9 mouse cellular contexts compared by ENCODE assay signal in the genomic region with DNA sequence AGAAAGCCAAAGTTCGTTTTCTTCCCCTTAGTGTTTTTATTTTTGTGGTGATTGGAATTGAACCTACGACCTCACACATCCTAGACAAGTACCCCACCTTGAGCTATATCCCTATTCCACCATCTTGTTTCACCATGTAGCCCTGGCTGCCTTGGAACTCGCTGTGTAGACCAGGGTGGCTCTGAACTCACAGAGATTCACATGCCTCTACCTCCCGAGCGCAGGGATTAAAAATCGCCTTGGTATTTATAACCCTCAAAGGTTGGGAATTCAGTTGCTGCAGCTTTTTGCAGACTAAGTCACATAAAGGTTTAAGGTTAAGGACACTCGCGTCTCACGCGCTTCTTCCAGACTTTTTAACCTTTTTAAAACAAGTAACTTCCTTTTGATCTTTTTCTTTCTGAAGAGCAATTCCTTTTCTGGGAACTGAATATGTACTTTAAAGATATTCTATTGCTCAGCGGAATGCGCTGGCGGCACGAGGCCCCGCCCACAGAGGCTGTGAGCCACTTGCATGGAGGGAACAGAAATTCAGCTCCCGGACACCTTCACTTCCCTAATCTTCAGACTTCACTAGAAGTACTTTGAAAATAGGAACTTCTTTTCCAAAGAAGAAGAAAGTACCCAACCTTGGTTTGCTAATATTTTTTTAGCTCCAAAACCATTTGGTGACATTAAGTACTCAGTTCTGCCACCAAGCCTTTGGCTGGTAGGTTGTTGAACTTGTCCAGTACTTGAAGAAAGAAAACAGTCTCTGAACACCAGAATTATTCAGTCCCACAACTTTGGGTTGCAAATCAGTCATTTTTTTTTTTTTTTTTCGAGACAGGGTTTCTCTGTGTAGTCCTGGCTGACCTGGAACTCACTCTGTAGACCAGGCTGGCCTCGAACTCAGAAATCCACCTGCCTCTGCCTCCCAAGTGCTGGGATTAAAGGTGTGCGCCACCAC. TPM values are rescaled to one million over a fixed set of nuclear protein-coding genes. Genes with fewer than 3 reads are reported as not detected.
A peak's percentile ranks its signal among the peaks of the same experiment; 100 is the strongest.
DNase-seq lines count a peak whose midpoint lies in the region; ATAC-seq and TF ChIP-seq lines count a peak whose summit lies in the region.
"Had no signal": no experiment of that assay in that cellular context is flagged by ENCODE, and none has a peak within 500 bp of the region (broad histone marks: within the 10 kb centered on the region; RNA-seq: fewer than 3 reads in every experiment).

No protein-coding gene starts in this region.

- ATAC-seq in forebrain, embryonic 12.5 days (ENCODE audit: low FRiP score): peak; percentile 45
- 0 out of 2 replicates have a peak, but pooled peaks have one; percentile 14 for ATAC-seq in hindbrain, embryonic 12.5 days (ENCODE audit: low FRiP score)
- ATAC-seq in midbrain, embryonic 16.5 days: peak; percentile 40; the same call in 1 of the 2 replicates
- ATAC-seq in stomach, postnatal 0 days (ENCODE audit: low FRiP score, low TSS enrichment): peak; percentile 45

- H3K4me3 ChIP-seq in brown adipose tissue, adult 24 weeks (ENCODE audit: insufficient read depth, low read depth, low read length): peak overlapping the region; percentile 52
- H3K4me3 ChIP-seq in forebrain, embryonic 12.5 days (replicated peaks): peak overlapping the region; percentile 86
- peak overlapping the region; percentile 86 for H3K4me3 ChIP-seq in hindbrain, embryonic 12.5 days
- peak overlapping the region; percentile 88 for H3K4me3 ChIP-seq in midbrain, embryonic 16.5 days (ENCODE audit: low read depth, low read length)
- peak overlapping the region; percentile 88 for H3K4me3 ChIP-seq in stomach, postnatal 0 days (ENCODE audit: low read depth, low read length)

- H3K36me3 ChIP-seq in forebrain, embryonic 12.5 days (replicated peaks): no peaks in the 10 kb centered on the region
- no peaks in the 10 kb centered on the region for H3K36me3 ChIP-seq in hindbrain, embryonic 12.5 days
- H3K36me3 ChIP-seq in midbrain, embryonic 16.5 days (ENCODE audit: control insufficient read depth, insufficient read depth, low read length): no peaks in the 10 kb centered on the region
- no peaks in the 10 kb centered on the region for H3K36me3 ChIP-seq in stomach, postnatal 0 days (ENCODE audit: control insufficient read depth, insufficient read depth, low read length)

- H3K4me2 ChIP-seq in forebrain, embryonic 12.5 days: peak overlapping the region; percentile 66
- peak overlapping the region; percentile 44 for H3K4me2 ChIP-seq in hindbrain, embryonic 12.5 days (replicated peaks)
- H3K4me2 ChIP-seq in midbrain, embryonic 16.5 days (ENCODE audit: low read length): peak overlapping the region; percentile 54
- H3K4me2 ChIP-seq in stomach, postnatal 0 days (replicated peaks; ENCODE audit: low read depth): peak overlapping the region; percentile 65

- WGBS in forebrain, embryonic 12.5 days: 25% methylated on average over 19 of the region's 19 CpGs
- WGBS in hindbrain, embryonic 12.5 days: 25% methylated on average over 19 of the region's 19 CpGs
- 28% methylated on average over 19 of the region's 19 CpGs for whole genome bisulfite sequencing in midbrain, embryonic 16.5 days
- WGBS in stomach, postnatal 0 days: 20% methylated on average over 19 of the region's 19 CpGs

- no peaks in the 10 kb centered on the region for H3K27me3 ChIP-seq in forebrain, embryonic 12.5 days
- H3K27me3 ChIP-seq in hindbrain, embryonic 12.5 days: no peaks in the 10 kb centered on the region
- H3K27me3 ChIP-seq in midbrain, embryonic 16.5 days (ENCODE audit: control insufficient read depth, insufficient read depth, low read depth, low read length): no peaks in the 10 kb centered on the region
- no peaks in the 10 kb centered on the region for H3K27me3 ChIP-seq in stomach, postnatal 0 days (ENCODE audit: control insufficient read depth, insufficient read depth, low read length)
- H3K27me3 ChIP-seq: Patski had no signal

- 0 out of 2 replicates have a peak overlapping the region, but pooled peaks have one; percentile 7 for H3K9ac ChIP-seq in forebrain, embryonic 12.5 days
- no peak overlapping the region for H3K9ac ChIP-seq in hindbrain, embryonic 12.5 days
- H3K9ac ChIP-seq in midbrain, embryonic 16.5 days (ENCODE audit: low read depth, low read length): peak overlapping the region; percentile 47
- H3K9ac ChIP-seq in stomach, postnatal 0 days (ENCODE audit: low read length): peak overlapping the region; percentile 50; the same call in 1 of the 2 replicates

- H3K9me3 ChIP-seq in forebrain, embryonic 12.5 days: no peaks in the 10 kb centered on the region
- no peaks in the 10 kb centered on the region for H3K9me3 ChIP-seq in hindbrain, embryonic 12.5 days (replicated peaks)
- no peaks in the 10 kb centered on the region for H3K9me3 ChIP-seq in midbrain, embryonic 16.5 days (replicated peaks; ENCODE audit: control insufficient read depth, low read length, poor library complexity, severe bottlenecking)
- H3K9me3 ChIP-seq in stomach, postnatal 0 days (ENCODE audit: control insufficient read depth, low read length): no peaks in the 10 kb centered on the region

- peak overlapping the region; percentile 61 for H3K27ac ChIP-seq in brown adipose tissue, adult 24 weeks (replicated peaks; ENCODE audit: low read depth, low read length)
- H3K27ac ChIP-seq in forebrain, embryonic 12.5 days: no peak overlapping the region
- H3K27ac ChIP-seq in hindbrain, embryonic 12.5 days: no peak overlapping the region
- peak overlapping the region; percentile 70 for H3K27ac ChIP-seq in midbrain, embryonic 16.5 days (ENCODE audit: low read length)
- peak overlapping the region; percentile 66 for H3K27ac ChIP-seq in stomach, postnatal 0 days (replicated peaks)

- no peak for TF ChIP-seq CTCF in stomach, postnatal 0 days (IDR thresholded peaks at IDR 0.05; ENCODE audit: low read depth)

- H3K4me1 ChIP-seq in brown adipose tissue, adult 24 weeks (ENCODE audit: control insufficient read depth, insufficient read depth, insufficient read length, low read length): peaks cover 6% of the 10 kb centered on the region
- H3K4me1 ChIP-seq in forebrain, embryonic 12.5 days: peaks cover 25% of the 10 kb centered on the region
- H3K4me1 ChIP-seq in hindbrain, embryonic 12.5 days: peaks cover 23% of the 10 kb centered on the region
- H3K4me1 ChIP-seq in midbrain, embryonic 16.5 days (ENCODE audit: control insufficient read depth, insufficient read depth, low read length): peaks cover 29% of the 10 kb centered on the region
- H3K4me1 ChIP-seq in stomach, postnatal 0 days (replicated peaks; ENCODE audit: control insufficient read depth, insufficient read depth): peaks cover 3% of the 10 kb centered on the region; the same call in 1 of the 2 replicates

- TF ChIP-seq EP300 in stomach, postnatal 0 days (optimal IDR thresholded peaks at IDR 0.05): no peak

- DNase-seq in embryo, embryonic 10 days (ENCODE audit: low spot score): peak; percentile 56
- DNase-seq in embryo, embryonic 9.5 days (ENCODE audit: extremely low spot score): no peak
- DNase-seq in liver: peak; percentile 88
- DNase-seq in stomach, postnatal 0 days (ENCODE audit: low spot score): peak; percentile 67

RNA-seq across cellular contexts. Expression of a gene that starts 0.9 kb away (rescaled TPM):
- 10.8 and 11.6 TPM in 2 replicates for polyA plus RNA-seq in brown adipose tissue, adult 24 weeks (2012; ENCODE audit: insufficient read depth, insufficient read length, missing spikeins)
- polyA plus RNA-seq in forebrain, embryonic 12.5 days (2016; fragmentation: Nextera tagmentation; extraction: Ambion mirVana): 28.7 and 34.3 TPM in 2 replicates
- polyA plus RNA-seq in hindbrain, embryonic 12.5 days (2016; fragmentation: Nextera tagmentation; extraction: Ambion mirVana): 26.2 and 30.5 TPM in 2 replicates
- polyA plus RNA-seq in midbrain, embryonic 16.5 days (2015; fragmentation: Nextera tagmentation; extraction: Ambion mirVana): 21.7 and 26.5 TPM in 2 replicates
- 4.9 and 5.7 TPM in 2 replicates for polyA plus RNA-seq in stomach, postnatal 0 days (2015; fragmentation: Nextera tagmentation; extraction: Ambion mirVana)

RNA-seq across cellular contexts. Expression of a gene that starts 5.7 kb away (rescaled TPM):
- polyA plus RNA-seq in brown adipose tissue, adult 24 weeks (2012; ENCODE audit: insufficient read depth, insufficient read length, missing spikeins): not detected in 2 replicates
- not detected in 2 replicates for polyA plus RNA-seq in forebrain, embryonic 12.5 days (2016; fragmentation: Nextera tagmentation; extraction: Ambion mirVana)
- not detected in 2 replicates for polyA plus RNA-seq in hindbrain, embryonic 12.5 days (2016; fragmentation: Nextera tagmentation; extraction: Ambion mirVana)
- polyA plus RNA-seq in midbrain, embryonic 16.5 days (2015; fragmentation: Nextera tagmentation; extraction: Ambion mirVana): 1.5 TPM in 1 of 2 replicates, not detected in the other
- polyA plus RNA-seq in stomach, postnatal 0 days (2015; fragmentation: Nextera tagmentation; extraction: Ambion mirVana): not detected in 2 replicates
- polyA plus RNA-seq: Patski had no signal

RNA-seq across cellular contexts. Expression of a gene that starts 16.5 kb away (rescaled TPM):
- polyA plus RNA-seq in brown adipose tissue, adult 24 weeks (2012; ENCODE audit: insufficient read depth, insufficient read length, missing spikeins): not detected in 2 replicates
- polyA plus RNA-seq in forebrain, embryonic 12.5 days (2016; fragmentation: Nextera tagmentation; extraction: Ambion mirVana): 0.23 and 0.31 TPM in 2 replicates
- 0.15 TPM in 1 of 2 replicates, not detected in the other for polyA plus RNA-seq in hindbrain, embryonic 12.5 days (2016; fragmentation: Nextera tagmentation; extraction: Ambion mirVana)
- 0.72 and 0.82 TPM in 2 replicates for polyA plus RNA-seq in midbrain, embryonic 16.5 days (2015; fragmentation: Nextera tagmentation; extraction: Ambion mirVana)
- 0.08 and 0.13 TPM in 2 replicates for polyA plus RNA-seq in stomach, postnatal 0 days (2015; fragmentation: Nextera tagmentation; extraction: Ambion mirVana)

RNA-seq across cellular contexts. Expression of a gene that starts 33.6 kb away (rescaled TPM):
- 8.7 and 8.8 TPM in 2 replicates for polyA plus RNA-seq in brown adipose tissue, adult 24 weeks (2012; ENCODE audit: insufficient read depth, insufficient read length, missing spikeins)
- 4.6 and 5.2 TPM in 2 replicates for polyA plus RNA-seq in forebrain, embryonic 12.5 days (2016; fragmentation: Nextera tagmentation; extraction: Ambion mirVana)
- polyA plus RNA-seq in hindbrain, embryonic 12.5 days (2016; fragmentation: Nextera tagmentation; extraction: Ambion mirVana): 5.1 and 5.6 TPM in 2 replicates
- polyA plus RNA-seq in midbrain, embryonic 16.5 days (2015; fragmentation: Nextera tagmentation; extraction: Ambion mirVana): 5.1 and 6.1 TPM in 2 replicates
- polyA plus RNA-seq in stomach, postnatal 0 days (2015; fragmentation: Nextera tagmentation; extraction: Ambion mirVana): 9.2 and 10.7 TPM in 2 replicates

RNA-seq across cellular contexts. Expression of a gene that starts 53.7 kb away (rescaled TPM):
- 0.36 TPM in 1 of 2 replicates, not detected in the other for polyA plus RNA-seq in brown adipose tissue, adult 24 weeks (2012; ENCODE audit: insufficient read depth, insufficient read length, missing spikeins)
- polyA plus RNA-seq in forebrain, embryonic 12.5 days (2016; fragmentation: Nextera tagmentation; extraction: Ambion mirVana): 10.1 and 12.4 TPM in 2 replicates
- 12.9 and 13.5 TPM in 2 replicates for polyA plus RNA-seq in hindbrain, embryonic 12.5 days (2016; fragmentation: Nextera tagmentation; extraction: Ambion mirVana)
- polyA plus RNA-seq in midbrain, embryonic 16.5 days (2015; fragmentation: Nextera tagmentation; extraction: Ambion mirVana): 29.7 and 33.9 TPM in 2 replicates
- 1.4 TPM in 2 replicates for polyA plus RNA-seq in stomach, postnatal 0 days (2015; fragmentation: Nextera tagmentation; extraction: Ambion mirVana)

Comparison
In these comparisons a context has a peak if more than half of its experiments do, and no peak if none do; other contexts are left out.
1. H3K27ac ChIP-seq: peak in brown adipose tissue, adult 24 weeks (single experiment), midbrain, embryonic 16.5 days (single experiment) and stomach, postnatal 0 days (single experiment); none in forebrain, embryonic 12.5 days (single experiment) and hindbrain, embryonic 12.5 days (single experiment).
2. Peak in every context shown above with its lines, with median percentiles within 50 percentile points of each other: H3K4me3 ChIP-seq, ATAC-seq and H3K4me2 ChIP-seq.